Mouse (Mus musculus) stomach, embryonic 14.5 days (tissue): Measurements from ENCODE around the gene Ina. TPM values are rescaled to one million over a fixed set of nuclear protein-coding genes. Genes with fewer than 3 reads are reported as not detected.

Source experiments
- ATAC-seq: fragments of 200-750 bp; cut with Nextera tagmentation; 2 replicates; pipeline ENCODE4 v1.8.0; 2017; ENCODE audit warnings: low read depth, moderate TSS enrichment; ENCODE audit not compliant: insufficient number of reproducible peaks, insufficient read depth, low FRiP score
- H3K27ac ChIP-seq: fragments of 300-500 bp; sonication (generic); 2 replicates; pipeline ENCODE4 v1.5.1; 2014; ENCODE audit warnings: mild to moderate bottlenecking, low read length, moderate library complexity, mixed read lengths
- H3K27me3 ChIP-seq: fragments of 300-500 bp; sonication (generic); 2 replicates; pipeline ENCODE4 v1.6.1; 2014; ENCODE audit warnings: low read length, control low read depth, mixed read lengths; ENCODE audit not compliant: control insufficient read depth, insufficient read depth
- H3K36me3 ChIP-seq: fragments of 300-500 bp; sonication (generic); 2 replicates; pipeline ENCODE4 v1.6.1; 2014; ENCODE audit warnings: mild to moderate bottlenecking, control low read depth, low read length, moderate library complexity, mixed read lengths; ENCODE audit not compliant: control insufficient read depth, insufficient read depth
- H3K4me1 ChIP-seq: fragments of 300-500 bp; sonication (generic); 2 replicates; pipeline ENCODE4 v1.6.1; 2014; ENCODE audit warnings: low read length, control low read depth, mixed read lengths; ENCODE audit not compliant: control insufficient read depth, insufficient read depth
- H3K4me2 ChIP-seq: fragments of 300-500 bp; sonication (generic); replicated peaks from 2 replicates; pipeline ENCODE4 v1.6.1; 2014; ENCODE audit warnings: low read depth, low read length, control low read depth
- H3K4me3 ChIP-seq: fragments of 300-500 bp; sonication (generic); 2 replicates; pipeline ENCODE4 v1.5.1; 2014; ENCODE audit warnings: low read depth, low read length, control low read depth
- H3K9ac ChIP-seq: fragments of 300-500 bp; sonication (generic); replicated peaks from 2 replicates; pipeline ENCODE4 v1.6.1; 2014; ENCODE audit warnings: low read depth, mild to moderate bottlenecking, control low read depth, low read length, moderate library complexity, mixed read lengths
- H3K9me3 ChIP-seq: fragments of 300-500 bp; sonication (generic); 2 replicates; pipeline ENCODE4 v1.6.1; 2016; ENCODE audit warnings: low read depth, low read length, control low read depth; ENCODE audit not compliant: control insufficient read depth
- WGBS: fragments of 180-500 bp; shearing (Covaris S2); extraction: QIAGEN DNeasy Blood & Tissue Kit; methylation state at CpG from one replicate; pipeline ENCODE4 v1.1.7; 2014; 5-methylcytosine and 5-hydroxymethylcytosine counted together
- polyA plus RNA-seq: library from polyadenylated mRNA; unstranded; fragments of >200 nt; fragmentation: Nextera tagmentation; extraction: Ambion mirVana; gene quantifications from 2 replicates; pipeline ENCODE4 v1.2.1, GENCODE M21; 2014

The Ina gene
- polyA plus RNA-seq, 1 experiment from 2014 or later: 16.0 TPM

GRCm38 (mm10) chr19:47026513-47026912, 12.0 kb downstream of the Ina start:
- no peaks in the 10 kb centered on the region for H3K36me3 ChIP-seq
- H3K27me3 ChIP-seq: no peaks in the 10 kb centered on the region
- WGBS: 86% methylated on average over 4 of the region's 4 CpGs
- H3K4me1 ChIP-seq: no peaks in the 10 kb centered on the region
- no peak overlapping the region for H3K4me2 ChIP-seq
- no peak for ATAC-seq
- H3K9me3 ChIP-seq: no peaks in the 10 kb centered on the region
- no peak overlapping the region for H3K4me3 ChIP-seq
- H3K9ac ChIP-seq: no peak overlapping the region
- H3K27ac ChIP-seq: no peak overlapping the region

GRCm38 (mm10) chr19:47029796-47030195, 15.3 kb downstream of the Ina start:
- WGBS: 80% methylated on average over 9 of the region's 9 CpGs
- Histone ChIP-seq H3K36me3 (peaks cover 4% of the 10 kb centered on the region), H3K4me3 (no peak overlapping the region), H3K27ac (no peak overlapping the region), H3K27me3 (no peaks in the 10 kb centered on the region), H3K9me3 (no peaks in the 10 kb centered on the region), H3K4me2 (no peak overlapping the region), H3K9ac (no peak overlapping the region), H3K4me1 (no peaks in the 10 kb centered on the region)
- no peak for ATAC-seq

- 89% methylated on average over 6 of the region's 6 CpGs for WGBS
- ATAC-seq: no peak
- no peaks in the 10 kb centered on the region for H3K27me3 ChIP-seq
- no peak overlapping the region for H3K4me2 ChIP-seq
- H3K27ac ChIP-seq: no peak overlapping the region
- H3K4me3 ChIP-seq: no peak overlapping the region
- no peak overlapping the region for H3K9ac ChIP-seq
- no peaks in the 10 kb centered on the region for H3K9me3 ChIP-seq
- H3K36me3 ChIP-seq: peaks cover 14% of the 10 kb centered on the region
- H3K4me1 ChIP-seq: no peaks in the 10 kb centered on the region
Measured at GRCm38 (mm10) chr19:47031770-47032169, 17.3 kb downstream of the Ina start.

GRCm38 (mm10) chr19:47034916-47035315, 20.4 kb downstream of the Ina start:
- Histone ChIP-seq H3K27me3 (no peaks in the 10 kb centered on the region), H3K4me1 (no peaks in the 10 kb centered on the region), H3K9ac (no peak overlapping the region), H3K27ac (no peak overlapping the region), H3K4me3 (no peak overlapping the region), H3K9me3 (no peaks in the 10 kb centered on the region), H3K36me3 (peaks cover 30% of the 10 kb centered on the region), H3K4me2 (no peak overlapping the region)
- 89% methylated on average over 4 of the region's 4 CpGs for WGBS
- ATAC-seq: no peak

- Histone ChIP-seq H3K9me3 (no peaks in the 10 kb centered on the region), H3K4me3 (no peak overlapping the region), H3K4me2 (no peak overlapping the region), H3K9ac (no peak overlapping the region), H3K36me3 (peaks cover 44% of the 10 kb centered on the region), H3K27me3 (no peaks in the 10 kb centered on the region), H3K4me1 (no peaks in the 10 kb centered on the region), H3K27ac (no peak overlapping the region)
- WGBS: 83% methylated on average over 3 of the region's 3 CpGs
- ATAC-seq: no peak
Measured at GRCm38 (mm10) chr19:47036596-47036995, 22.1 kb downstream of the Ina start.

- Histone ChIP-seq H3K4me1 (no peaks in the 10 kb centered on the region), H3K27ac (no peak overlapping the region), H3K9me3 (no peaks in the 10 kb centered on the region), H3K9ac (no peak overlapping the region), H3K4me2 (no peak overlapping the region), H3K27me3 (no peaks in the 10 kb centered on the region), H3K36me3 (peaks cover 37% of the 10 kb centered on the region), H3K4me3 (no peak overlapping the region)
- no peak for ATAC-seq
- WGBS: 92% methylated on average over 3 of the region's 3 CpGs
Measured at GRCm38 (mm10) chr19:47040720-47041473, 26.4 kb downstream of the Ina start.

- WGBS: 89% methylated on average over 3 of the region's 3 CpGs
- Histone ChIP-seq H3K36me3 (peaks cover 26% of the 10 kb centered on the region), H3K4me1 (no peaks in the 10 kb centered on the region), H3K9ac (no peak overlapping the region), H3K27ac (no peak overlapping the region), H3K9me3 (no peaks in the 10 kb centered on the region), H3K27me3 (no peaks in the 10 kb centered on the region), H3K4me2 (no peak overlapping the region), H3K4me3 (no peak overlapping the region)
- ATAC-seq: no peak
Measured at GRCm38 (mm10) chr19:47043608-47044007, 29.1 kb downstream of the Ina start.

- no peaks in the 10 kb centered on the region for H3K9me3 ChIP-seq
- H3K36me3 ChIP-seq: peaks cover 6% of the 10 kb centered on the region; the same call in 1 of the 2 replicates
- 90% methylated on average over 1 of the region's 1 CpGs for WGBS
Measured at GRCm38 (mm10) chr19:47046343-47046742, 31.8 kb downstream of the Ina start.

More at GRCm38 (mm10) chr19:47046343-47046742, 31.8 kb downstream of the Ina start:
- Histone ChIP-seq H3K27ac (no peak overlapping the region), H3K4me1 (peaks cover 12% of the 10 kb centered on the region; the same call in 1 of the 2 replicates), H3K27me3 (no peaks in the 10 kb centered on the region), H3K9ac (no peak overlapping the region), H3K4me3 (no peak overlapping the region), H3K4me2 (no peak overlapping the region)
- ATAC-seq: no peak
